Mouse (Mus musculus): ENCODE data around the gene Acyp2. TPM values are rescaled to one million over a fixed set of nuclear protein-coding genes. Genes with fewer than 3 reads are reported as not detected.
"Not testable (repeated sequence)": the region's sequence is repeated elsewhere in the genome, so short reads cannot be mapped to it uniquely, and the experiment has no call there.

Acyp2 gene
- 10 to 100 TPM; 34.3 to 50.8 TPM for total RNA-seq (2021)
- long read RNA-seq, experiment 1, partial matches to known transcripts: 2 of 5 reads
- long read RNA-seq, experiment 1, other reads (novel, unspliced or antisense): 0 of 5 reads
- long read RNA-seq, experiment 2, partial matches to known transcripts: 7 of 9 reads
- long read RNA-seq, experiment 2, other reads (novel, unspliced or antisense): 0 of 9 reads

- DNase-seq (ENCODE audit: low spot score in 2 of 2): peak; percentile 85 to 88
These were observed at the start of gene Acyp2 for GRCm38 (mm10) chr11:30649001-30649637. Gene Acyp2 (minus strand): TSS chr11:30649587.

- no peak for DNase-seq (ENCODE audit: low spot score in 2 of 2)
These were observed 40.0 kb upstream of the Acyp2 start for GRCm38 (mm10) chr11:30689421-30689820.

- peak in 1 of 2 experiments; percentile 17 for DNase-seq (ENCODE audit: low spot score in 2 of 2)
These were observed 26.7 kb upstream of the Acyp2 start for GRCm38 (mm10) chr11:30676086-30676485.

- no peak for DNase-seq (ENCODE audit: low spot score in 2 of 2)
These were observed 23.3 kb upstream of the Acyp2 start for GRCm38 (mm10) chr11:30672719-30673118.

GRCm38 (mm10) chr11:30663001-30663400 lies 13.6 kb upstream of the Acyp2 start:
- no peak for DNase-seq (ENCODE audit: low spot score in 2 of 2)

GRCm38 (mm10) chr11:30662591-30662990 lies 13.2 kb upstream of the Acyp2 start:
- DNase-seq (ENCODE audit: low spot score in 2 of 2): no peak

- DNase-seq (ENCODE audit: low spot score in 2 of 2): peak in 1 of 2 experiments; percentile 19
These were observed 7.7 kb upstream of the Acyp2 start for GRCm38 (mm10) chr11:30657069-30657468.

GRCm38 (mm10) chr11:30656060-30656459 lies 6.7 kb upstream of the Acyp2 start:
- DNase-seq (ENCODE audit: low spot score in 2 of 2): no peak

- no peak for DNase-seq (ENCODE audit: low spot score in 2 of 2)
These were observed 1.0 kb upstream of the Acyp2 start for GRCm38 (mm10) chr11:30650416-30650815.

- DNase-seq (ENCODE audit: low spot score in 2 of 2): no peak
These were observed 13.7 kb downstream of the Acyp2 start for GRCm38 (mm10) chr11:30635674-30636073.

GRCm38 (mm10) chr11:30630514-30630913 lies 18.9 kb downstream of the Acyp2 start:
- DNase-seq (ENCODE audit: low spot score in 2 of 2): no peak

GRCm38 (mm10) chr11:30623218-30623617 lies 26.2 kb downstream of the Acyp2 start:
- no peak for DNase-seq (ENCODE audit: low spot score in 2 of 2)

GRCm38 (mm10) chr11:30621386-30622363 lies 27.7 kb downstream of the Acyp2 start:
- not testable (repeated sequence) for DNase-seq (ENCODE audit: low spot score in 2 of 2)

- no peak for DNase-seq (ENCODE audit: low spot score in 2 of 2)
These were observed 31.2 kb downstream of the Acyp2 start for GRCm38 (mm10) chr11:30618235-30618634.

- DNase-seq (ENCODE audit: low spot score in 2 of 2): no peak
These were observed 31.8 kb downstream of the Acyp2 start for GRCm38 (mm10) chr11:30617571-30618097.

GRCm38 (mm10) chr11:30615977-30616376 lies 33.4 kb downstream of the Acyp2 start:
- DNase-seq (ENCODE audit: low spot score in 2 of 2): no peak

- no peak for DNase-seq (ENCODE audit: low spot score in 2 of 2)
These were observed 35.4 kb downstream of the Acyp2 start for GRCm38 (mm10) chr11:30613916-30614546.

GRCm38 (mm10) chr11:30612699-30613098 lies 36.7 kb downstream of the Acyp2 start:
- DNase-seq (ENCODE audit: low spot score in 2 of 2): no peak

GRCm38 (mm10) chr11:30609247-30609646 lies 40.1 kb downstream of the Acyp2 start:
- DNase-seq (ENCODE audit: low spot score in 2 of 2): no peak

GRCm38 (mm10) chr11:30607587-30608518 lies 41.5 kb downstream of the Acyp2 start:
- no peak for DNase-seq (ENCODE audit: low spot score in 2 of 2)
